Mouse (Mus musculus) midbrain, postnatal 0 days (tissue): Measurements from ENCODE around the gene Zfyve19. TPM values are rescaled to one million over a fixed set of nuclear protein-coding genes. Genes with fewer than 3 reads are reported as not detected.

ENCODE experiments used
- ATAC-seq: fragments of 200-750 bp; cut with Nextera tagmentation; 2 replicates; pipeline ENCODE4 v1.8.0; 2017; ENCODE audit warnings: moderate number of reproducible peaks, mild to moderate bottlenecking, moderate TSS enrichment, moderate library complexity; ENCODE audit not compliant: low FRiP score
- DNase-seq: peaks from one replicate; pipeline ENCODE4 v3.0.0-alpha.2; 2015; ENCODE audit warnings: low spot score
- H3K27ac ChIP-seq: fragments of 300-500 bp; sonication (generic); 2 replicates; pipeline ENCODE4 v1.5.1; 2014; ENCODE audit warnings: low read depth, mild to moderate bottlenecking, low read length, mixed read lengths
- H3K27me3 ChIP-seq: fragments of 300-500 bp; sonication (generic); 2 replicates; pipeline ENCODE4 v1.6.1; 2014; ENCODE audit warnings: low read length, control low read depth, mixed read lengths; ENCODE audit not compliant: insufficient read depth
- H3K36me3 ChIP-seq: fragments of 300-500 bp; sonication (generic); 2 replicates; pipeline ENCODE4 v1.6.1; 2014; ENCODE audit warnings: low read length, control low read depth, mixed read lengths; ENCODE audit not compliant: insufficient read depth
- H3K4me1 ChIP-seq: fragments of 300-500 bp; sonication (generic); 2 replicates; pipeline ENCODE4 v1.6.1; 2014; ENCODE audit warnings: mild to moderate bottlenecking, control low read depth, antibody characterized with exemption, low read length, mixed read lengths; ENCODE audit not compliant: insufficient read depth
- H3K4me2 ChIP-seq: fragments of 300-500 bp; sonication (generic); 2 replicates; pipeline ENCODE4 v1.6.1; 2014; ENCODE audit warnings: low read depth, mild to moderate bottlenecking, low read length, mixed read lengths; ENCODE audit not compliant: poor library complexity, severe bottlenecking
- H3K4me3 ChIP-seq: fragments of 300-500 bp; sonication (generic); 2 replicates; pipeline ENCODE4 v1.5.1; 2014; ENCODE audit warnings: low read depth, mild to moderate bottlenecking, low read length, moderate library complexity
- H3K9ac ChIP-seq: fragments of 300-500 bp; sonication (generic); replicated peaks from 2 replicates; pipeline ENCODE4 v1.6.1; 2014; ENCODE audit warnings: mild to moderate bottlenecking, low read length, moderate library complexity, mixed read lengths; ENCODE audit not compliant: poor library complexity, severe bottlenecking
- H3K9me3 ChIP-seq: fragments of 300-500 bp; sonication (generic); 2 replicates; pipeline ENCODE4 v1.6.1; 2016; ENCODE audit warnings: low read length, control low read depth
- CTCF ChIP-seq: IDR thresholded peaks from 2 replicates; pipeline ENCODE4 v1.5.1; 2016; ENCODE audit warnings: antibody characterized with exemption, mild to moderate bottlenecking
- WGBS: fragments of 180-500 bp; shearing (Covaris S2); extraction: QIAGEN DNeasy Blood & Tissue Kit; methylation state at CpG from one replicate; pipeline ENCODE4 v1.1.7; 2014; 5-methylcytosine and 5-hydroxymethylcytosine counted together
- polyA plus RNA-seq: library from polyadenylated mRNA; unstranded; fragments of >200 nt; fragmentation: Nextera tagmentation; extraction: Ambion mirVana; gene quantifications from 2 replicates; pipeline ENCODE4 v1.2.1, GENCODE M21; 2015
- total RNA-seq: library from RNA; depleted of rRNA; stranded (reverse); fragments of >200 nt; gene quantifications from 2 replicates; pipeline ENCODE4 v1.2.3, GENCODE M21; 2014

The Zfyve19 gene
- total and polyA plus RNA-seq, 2 experiments from 2014 or later, result 30.5 to 52.0 TPM

- Histone ChIP-seq H3K4me1 (no peaks in the 10 kb centered on the region; the same call in 1 of the 2 replicates), H3K9me3 (no peaks in the 10 kb centered on the region), H3K4me3 (peak within 1 kb of the TSS; percentile 47), H3K36me3 (no peaks in the 10 kb centered on the region), H3K27ac (no peak within 1 kb of the TSS), H3K9ac (peak within 1 kb of the TSS; percentile 24; the same call in 1 of the 2 replicates), H3K4me2 (peak within 1 kb of the TSS; percentile 97), H3K27me3 (peaks cover 5% of the 10 kb centered on the region; the same call in 1 of the 2 replicates)
- WGBS, result under 1% methylated on average over 60 of the region's 60 CpGs
- peak; percentile 51 for DNase-seq
- peak; percentile 69 for ATAC-seq
- TF ChIP-seq CTCF, result peak; percentile 29; the same call in 1 of the 2 replicates
Measured at GRCm38 (mm10) chr2:119166901-119167865, 41.2 kb upstream of the Zfyve19 start, which contains the start of gene Gchfr. Gene Gchfr, plus strand, starts transcription at chr2:119167773.

- Histone ChIP-seq H3K9ac (peak overlapping the region; percentile 24; the same call in 1 of the 2 replicates), H3K27ac (no peak overlapping the region), H3K36me3 (no peaks in the 10 kb centered on the region), H3K9me3 (no peaks in the 10 kb centered on the region), H3K4me3 (peak overlapping the region; percentile 47), H3K27me3 (peaks cover 5% of the 10 kb centered on the region; the same call in 1 of the 2 replicates), H3K4me2 (peak overlapping the region; percentile 97), H3K4me1 (no peaks in the 10 kb centered on the region; the same call in 1 of the 2 replicates)
- ATAC-seq, result peak; percentile 29; the same call in 1 of the 2 replicates
- TF ChIP-seq CTCF, result no peak
- DNase-seq, result no peak
- 4% methylated on average over 26 of the region's 26 CpGs for WGBS
Measured at GRCm38 (mm10) chr2:119167866-119168256, 40.6 kb upstream of the Zfyve19 start.

GRCm38 (mm10) chr2:119170282-119170681 is 38.1 kb upstream of the Zfyve19 start:
- H3K4me3 ChIP-seq, result no peak overlapping the region
- no peaks in the 10 kb centered on the region for H3K9me3 ChIP-seq
- TF ChIP-seq CTCF, result no peak
- H3K4me2 ChIP-seq, result no peak overlapping the region
- H3K9ac ChIP-seq, result no peak overlapping the region
- DNase-seq (no peak), ATAC-seq (no peak)
- H3K27ac ChIP-seq, result no peak overlapping the region
- WGBS, result 90% methylated on average over 2 of the region's 2 CpGs
- H3K27me3 ChIP-seq, result peaks cover 5% of the 10 kb centered on the region; the same call in 1 of the 2 replicates
- H3K36me3 ChIP-seq, result peaks cover 3% of the 10 kb centered on the region
- no peaks in the 10 kb centered on the region; the same call in 1 of the 2 replicates for H3K4me1 ChIP-seq

- WGBS, result 81% methylated on average over 8 of the region's 8 CpGs
- no peak overlapping the region for H3K4me3 ChIP-seq
- H3K4me1 ChIP-seq, result no peaks in the 10 kb centered on the region; the same call in 1 of the 2 replicates
- no peak for ATAC-seq
- peaks cover 9% of the 10 kb centered on the region for H3K36me3 ChIP-seq
- H3K27ac ChIP-seq, result no peak overlapping the region
- DNase-seq, result no peak
- H3K27me3 ChIP-seq, result no peaks in the 10 kb centered on the region
- H3K9ac ChIP-seq, result no peak overlapping the region
- no peak for TF ChIP-seq CTCF
- no peak overlapping the region for H3K4me2 ChIP-seq
- no peaks in the 10 kb centered on the region for H3K9me3 ChIP-seq
Measured at GRCm38 (mm10) chr2:119171574-119171973, 36.8 kb upstream of the Zfyve19 start.

- ATAC-seq (no peak), DNase-seq (no peak)
- no peak for TF ChIP-seq CTCF
- Histone ChIP-seq H3K27me3 (no peaks in the 10 kb centered on the region), H3K9ac (no peak overlapping the region), H3K27ac (no peak overlapping the region), H3K4me1 (no peaks in the 10 kb centered on the region), H3K4me2 (no peak overlapping the region), H3K36me3 (peaks cover 9% of the 10 kb centered on the region), H3K9me3 (no peaks in the 10 kb centered on the region), H3K4me3 (no peak overlapping the region)
- 75% methylated on average over 7 of the region's 7 CpGs for WGBS
Measured at GRCm38 (mm10) chr2:119172446-119172845, 36.0 kb upstream of the Zfyve19 start.
